Mouse (Mus musculus) neural tube, embryonic 14.5 days (tissue): ENCODE measurements around the gene Ak8. TPM values are rescaled to one million over a fixed set of nuclear protein-coding genes. Genes with fewer than 3 reads are reported as not detected.

Experiments
- ATAC-seq: fragments of 200-750 bp; cut with Nextera tagmentation; 2 replicates; pipeline ENCODE4 v1.8.0; 2017; ENCODE audit warnings: low read depth, mild to moderate bottlenecking, moderate TSS enrichment, moderate library complexity
- H3K27ac ChIP-seq: fragments of 300-500 bp; sonication (generic); 2 replicates; pipeline ENCODE4 v1.5.1; 2014; ENCODE audit warnings: low read depth, mild to moderate bottlenecking, control low read depth, low read length, moderate library complexity, mixed read lengths
- H3K27me3 ChIP-seq: fragments of 300-500 bp; sonication (generic); 2 replicates; pipeline ENCODE4 v1.6.1; 2014; ENCODE audit warnings: low read length; ENCODE audit not compliant: control insufficient read depth, insufficient read depth
- H3K36me3 ChIP-seq: fragments of 300-500 bp; sonication (generic); 2 replicates; pipeline ENCODE4 v1.6.1; 2014; ENCODE audit warnings: low read length, mixed read lengths; ENCODE audit not compliant: control insufficient read depth, insufficient read depth
- H3K4me1 ChIP-seq: fragments of 300-500 bp; sonication (generic); 2 replicates; pipeline ENCODE4 v1.6.1; 2014; ENCODE audit warnings: low read length; ENCODE audit not compliant: control insufficient read depth, insufficient read depth
- H3K4me2 ChIP-seq: fragments of 300-500 bp; sonication (generic); 2 replicates; pipeline ENCODE4 v1.6.1; 2014; ENCODE audit warnings: mild to moderate bottlenecking, low read depth, low read length, control low read depth
- H3K4me3 ChIP-seq: fragments of 300-500 bp; sonication (generic); 2 replicates; pipeline ENCODE4 v1.5.1; 2014; ENCODE audit warnings: low read depth, low read length, control low read depth, mixed read lengths
- H3K9ac ChIP-seq: fragments of 300-500 bp; sonication (generic); replicated peaks from 2 replicates; pipeline ENCODE4 v1.6.1; 2014; ENCODE audit warnings: low read depth, mild to moderate bottlenecking, control low read depth, low read length, mixed read lengths
- H3K9me3 ChIP-seq: fragments of 300-500 bp; sonication (generic); 2 replicates; pipeline ENCODE4 v1.6.1; 2016; ENCODE audit warnings: low read length; ENCODE audit not compliant: control insufficient read depth
- WGBS: fragments of 180-500 bp; shearing (Covaris S2); extraction: QIAGEN DNeasy Blood & Tissue Kit; methylation state at CpG from one replicate; pipeline ENCODE4 v1.1.7; 2014; 5-methylcytosine and 5-hydroxymethylcytosine counted together
- polyA plus RNA-seq: library from polyadenylated mRNA; unstranded; fragments of >200 nt; fragmentation: Nextera tagmentation; extraction: Ambion mirVana; gene quantifications from 2 replicates; pipeline ENCODE4 v1.2.1, GENCODE M21; 2014

Ak8 gene
- polyA plus RNA-seq, 1 experiment from 2014 or later: 1.5 TPM

DNA sequence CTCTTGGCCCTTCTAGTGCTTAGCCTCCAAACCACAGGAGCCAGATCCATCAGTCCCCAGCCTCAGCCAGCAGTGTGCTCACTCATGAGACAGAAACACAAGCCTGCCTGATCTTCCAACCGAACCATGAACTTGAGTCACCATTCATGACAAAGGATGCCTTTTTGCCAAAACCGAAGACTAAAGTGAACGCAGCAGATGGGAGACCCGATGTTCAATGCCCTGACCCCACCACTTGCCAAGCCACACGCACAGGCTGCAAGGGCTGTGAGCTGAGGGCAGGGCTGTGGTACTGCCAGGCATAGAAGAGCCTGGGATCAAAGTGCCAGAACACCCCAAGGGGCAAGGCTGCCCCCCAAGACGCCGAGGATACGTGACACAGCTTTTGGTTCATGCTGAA lies 13.1 kb downstream of the Ak8 start:
- H3K27me3 ChIP-seq: no peaks in the 10 kb centered on the region
- H3K27ac ChIP-seq: no peak overlapping the region
- ATAC-seq: no peak
- no peak overlapping the region for H3K4me3 ChIP-seq
- H3K4me2 ChIP-seq: no peak overlapping the region
- H3K9ac ChIP-seq: no peak overlapping the region
- H3K9me3 ChIP-seq: no peaks in the 10 kb centered on the region
- H3K36me3 ChIP-seq: no peaks in the 10 kb centered on the region
- WGBS: 76% methylated on average over 8 of the region's 8 CpGs
- H3K4me1 ChIP-seq: no peaks in the 10 kb centered on the region

GRCm38 (mm10) chr2:28722419-28722818 lies 22.5 kb downstream of the Ak8 start:
- WGBS: 84% methylated on average over 8 of the region's 8 CpGs
- Histone ChIP-seq H3K4me2 (no peak overlapping the region), H3K4me3 (no peak overlapping the region), H3K36me3 (no peaks in the 10 kb centered on the region), H3K9me3 (no peaks in the 10 kb centered on the region), H3K27me3 (no peaks in the 10 kb centered on the region), H3K27ac (no peak overlapping the region), H3K4me1 (peaks cover 3% of the 10 kb centered on the region), H3K9ac (no peak overlapping the region)
- no peak for ATAC-seq

DNA sequence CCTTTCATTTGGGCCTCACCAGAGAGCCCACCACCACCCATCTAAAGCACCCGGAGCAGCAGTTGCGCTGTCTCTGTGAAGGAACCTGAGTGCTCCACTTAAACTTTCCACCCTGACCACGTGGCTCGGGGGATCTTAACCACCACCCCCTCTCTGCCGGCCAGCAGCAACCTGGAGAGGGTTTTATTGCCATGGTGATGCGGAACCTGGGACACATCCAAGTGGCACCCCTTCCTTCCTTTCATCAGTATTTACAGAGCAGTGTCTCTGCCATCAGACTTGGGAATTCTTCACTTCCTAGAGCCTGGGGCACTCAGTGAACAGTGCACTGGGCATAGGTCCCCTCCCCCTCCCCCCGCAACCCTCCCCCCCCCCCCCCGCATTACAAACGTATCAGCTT lies 23.9 kb downstream of the Ak8 start:
- Histone ChIP-seq H3K4me1 (peaks cover 13% of the 10 kb centered on the region), H3K36me3 (no peaks in the 10 kb centered on the region), H3K4me2 (no peak overlapping the region), H3K27me3 (no peaks in the 10 kb centered on the region), H3K4me3 (no peak overlapping the region), H3K9ac (no peak overlapping the region), H3K9me3 (no peaks in the 10 kb centered on the region), H3K27ac (no peak overlapping the region)
- no peak for ATAC-seq
- WGBS: 60% methylated on average over 9 of the region's 9 CpGs

DNA sequence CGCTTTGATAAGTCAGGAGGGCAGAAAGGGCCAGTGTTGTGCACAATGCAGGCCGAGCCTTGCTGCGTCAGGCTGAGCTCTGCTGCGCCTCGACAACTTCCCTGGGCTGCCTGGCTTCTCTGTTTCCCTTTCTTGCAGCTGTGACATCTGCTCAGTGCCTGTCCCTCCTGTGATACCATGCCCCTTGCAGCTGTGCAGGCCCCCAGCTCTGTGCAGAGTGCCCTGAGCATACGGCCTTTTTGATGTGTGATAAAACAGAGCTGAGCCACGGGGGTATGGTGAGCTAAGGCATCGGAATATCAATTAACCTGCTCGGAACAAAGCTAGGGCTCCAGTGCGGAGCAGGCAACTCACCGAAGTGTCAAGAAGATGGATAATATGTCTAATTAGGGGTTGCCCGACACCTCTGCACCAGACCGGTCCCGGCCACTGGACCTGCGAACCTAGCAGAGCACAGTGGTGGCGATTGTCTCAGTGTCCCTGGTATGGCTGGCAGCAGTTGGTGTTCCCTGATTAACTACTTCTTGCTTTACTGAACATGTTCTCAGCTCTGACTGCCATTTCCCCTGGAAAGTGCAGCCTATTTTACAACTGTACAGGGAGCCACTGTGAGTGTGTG lies 27.9 kb downstream of the Ak8 start:
- Histone ChIP-seq H3K4me2 (no peak overlapping the region), H3K4me3 (no peak overlapping the region), H3K9me3 (no peaks in the 10 kb centered on the region), H3K27me3 (no peaks in the 10 kb centered on the region), H3K27ac (no peak overlapping the region), H3K9ac (0 out of 2 replicates have a peak overlapping the region, but pooled peaks have one; percentile 4), H3K4me1 (peaks cover 13% of the 10 kb centered on the region), H3K36me3 (no peaks in the 10 kb centered on the region)
- 7% methylated on average over 16 of the region's 16 CpGs for WGBS
- peak; percentile 46; the same call in 1 of the 2 replicates for ATAC-seq

GRCm38 (mm10) chr2:28730676-28731075 lies 30.7 kb downstream of the Ak8 start:
- no peak overlapping the region for H3K9ac ChIP-seq
- no peak overlapping the region for H3K4me2 ChIP-seq
- no peak overlapping the region for H3K4me3 ChIP-seq
- peaks cover 13% of the 10 kb centered on the region for H3K4me1 ChIP-seq
- no peaks in the 10 kb centered on the region for H3K36me3 ChIP-seq
- no peaks in the 10 kb centered on the region for H3K27me3 ChIP-seq
- ATAC-seq: no peak
- no peak overlapping the region for H3K27ac ChIP-seq
- no peaks in the 10 kb centered on the region for H3K9me3 ChIP-seq

DNA sequence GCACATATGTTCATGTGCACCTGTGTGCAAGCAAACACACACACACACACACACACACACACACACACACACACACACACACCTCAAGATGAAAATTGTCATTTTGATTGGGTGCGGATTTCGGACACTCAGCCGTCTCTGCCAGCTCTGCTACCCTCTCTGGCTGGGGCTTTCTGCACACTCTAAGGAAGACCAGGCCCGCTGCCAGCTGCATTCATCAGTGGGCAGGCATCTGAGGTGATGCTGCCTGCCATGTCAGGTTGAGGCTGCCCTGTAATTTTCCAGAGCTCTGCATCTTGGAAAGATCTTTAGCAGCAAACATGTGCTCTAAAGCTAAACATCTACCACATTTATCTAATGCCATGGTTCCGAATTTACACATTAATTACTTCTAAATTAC lies 37.1 kb downstream of the Ak8 start:
- Histone ChIP-seq H3K4me1 (no peaks in the 10 kb centered on the region), H3K4me2 (no peak overlapping the region), H3K9ac (no peak overlapping the region), H3K4me3 (no peak overlapping the region), H3K27me3 (no peaks in the 10 kb centered on the region), H3K9me3 (no peaks in the 10 kb centered on the region), H3K27ac (no peak overlapping the region), H3K36me3 (no peaks in the 10 kb centered on the region)
- WGBS: 80% methylated on average over 5 of the region's 5 CpGs
- ATAC-seq: no peak

DNA sequence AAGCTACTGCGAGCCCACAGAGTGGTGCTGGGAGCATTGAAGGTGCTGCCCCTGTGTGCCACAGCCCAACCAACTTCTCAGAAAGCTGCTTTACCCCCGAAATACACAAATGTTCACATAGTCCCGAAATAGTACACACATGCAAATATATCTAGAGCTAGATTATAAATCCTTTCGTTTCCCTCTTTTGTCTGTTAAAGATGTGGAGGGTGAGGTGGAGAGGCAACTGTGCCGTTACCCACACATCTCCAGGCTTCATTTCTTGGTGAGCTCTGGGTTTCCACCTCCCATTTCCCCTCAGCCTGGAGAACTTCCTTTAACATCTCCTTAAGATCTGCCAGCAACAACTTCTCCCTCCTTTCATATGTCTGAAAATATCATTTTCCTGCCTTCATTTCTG lies 40.2 kb downstream of the Ak8 start:
- 83% methylated on average over 5 of the region's 5 CpGs for WGBS
- Histone ChIP-seq H3K4me2 (no peak overlapping the region), H3K27me3 (no peaks in the 10 kb centered on the region), H3K27ac (no peak overlapping the region), H3K4me3 (no peak overlapping the region), H3K9ac (no peak overlapping the region), H3K36me3 (no peaks in the 10 kb centered on the region), H3K4me1 (no peaks in the 10 kb centered on the region), H3K9me3 (no peaks in the 10 kb centered on the region)
- ATAC-seq: no peak

DNA sequence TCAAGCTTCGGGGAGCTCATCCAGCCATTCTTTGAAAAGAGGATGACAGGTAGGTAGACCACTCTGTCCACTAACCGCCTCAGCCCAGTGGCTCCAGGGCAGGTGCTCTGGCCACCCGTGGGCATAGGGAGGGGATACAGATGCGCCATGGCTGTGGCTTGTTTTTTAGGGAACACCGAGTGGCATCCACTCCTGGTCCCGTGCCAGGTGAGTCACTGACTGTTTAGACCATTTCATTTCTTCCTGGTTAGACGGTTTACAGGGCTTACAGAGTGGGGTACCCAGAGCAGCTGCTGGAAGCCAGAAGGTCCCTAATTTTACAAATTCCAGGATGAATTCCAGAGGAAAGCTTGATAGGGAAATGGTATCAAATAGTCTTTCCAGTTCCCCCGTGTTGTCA lies 42.7 kb downstream of the Ak8 start:
- Histone ChIP-seq H3K27me3 (no peaks in the 10 kb centered on the region), H3K4me1 (no peaks in the 10 kb centered on the region), H3K36me3 (no peaks in the 10 kb centered on the region), H3K9me3 (no peaks in the 10 kb centered on the region), H3K9ac (no peak overlapping the region), H3K4me2 (no peak overlapping the region), H3K27ac (no peak overlapping the region), H3K4me3 (no peak overlapping the region)
- WGBS: 80% methylated on average over 8 of the region's 8 CpGs
- no peak for ATAC-seq

GRCm38 (mm10) chr2:28746682-28747332 lies 46.8 kb downstream of the Ak8 start:
- no peak overlapping the region for H3K9ac ChIP-seq
- no peak overlapping the region for H3K4me3 ChIP-seq
- no peak overlapping the region for H3K4me2 ChIP-seq
- H3K36me3 ChIP-seq: no peaks in the 10 kb centered on the region
- 78% methylated on average over 15 of the region's 15 CpGs for WGBS
- no peak for ATAC-seq
- no peak overlapping the region for H3K27ac ChIP-seq
- H3K9me3 ChIP-seq: no peaks in the 10 kb centered on the region
- peaks cover 13% of the 10 kb centered on the region; the same call in 1 of the 2 replicates for H3K4me1 ChIP-seq
- H3K27me3 ChIP-seq: peaks cover 6% of the 10 kb centered on the region
